ENCODE assay signal across 8 mouse cellular contexts in the genomic region with DNA sequence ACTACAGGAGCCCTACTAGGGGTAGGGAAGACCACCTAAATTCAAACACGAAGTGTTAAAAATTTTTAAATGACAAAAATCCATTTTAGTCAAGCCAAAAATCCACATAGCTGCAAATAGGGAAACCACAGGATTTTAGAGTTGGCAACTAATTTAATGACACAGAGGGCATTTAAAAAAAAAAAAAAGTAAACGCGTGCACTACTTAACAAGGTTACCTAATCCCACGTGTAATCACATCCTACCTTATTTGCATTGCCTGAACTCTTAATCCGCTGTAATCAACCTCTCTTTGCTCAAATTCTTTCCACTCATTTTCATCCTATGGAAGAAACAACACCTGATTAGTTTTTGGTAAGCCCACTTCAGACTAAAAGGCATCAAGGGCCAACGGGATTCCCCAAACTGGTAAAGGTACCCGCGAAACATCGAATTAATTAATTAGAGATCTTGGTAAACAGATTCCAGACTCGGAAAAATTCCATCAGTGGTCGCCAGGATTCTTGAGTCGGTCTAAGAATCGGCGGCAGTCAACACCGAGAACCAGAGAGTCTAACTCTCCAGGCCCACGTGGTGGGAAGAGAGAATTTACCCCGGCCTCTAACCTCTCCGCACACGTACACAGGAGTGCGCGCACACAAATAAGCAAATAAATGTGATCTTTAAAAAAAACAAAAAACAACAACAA. TPM values are rescaled to one million over a fixed set of nuclear protein-coding genes. Genes with fewer than 3 reads are reported as not detected.
DNase-seq lines count a peak whose midpoint lies in the region; ATAC-seq and TF ChIP-seq lines count a peak whose summit lies in the region.

No protein-coding gene starts in this region.

- H3ac ChIP-seq in myocyte (ENCODE audit: control insufficient read depth, insufficient read length): peak overlapping the region; percentile 97

- H3K4me2 ChIP-seq in limb, embryonic 13.5 days (replicated peaks): peak overlapping the region; percentile 76
- H3K4me2 ChIP-seq in myocyte (ENCODE audit: low read depth): peak overlapping the region; percentile 74

- DNase-seq in thymus, adult 2 months: peak; percentile 22
- DNase-seq in thymus, adult 18-20 months: no peak
- DNase-seq in cerebellum, postnatal 25 days: peak; percentile 16 to 21
- DNase-seq in heart, postnatal 4 days: peak; percentile 21
- no peak for DNase-seq in urinary bladder, adult 2 months (ENCODE audit: low spot score)

- peaks cover 7% of the 10 kb centered on the region for H3K4me1 ChIP-seq in thymus, adult 2 months (replicated peaks; ENCODE audit: control insufficient read depth, insufficient read depth, low read length)
- peaks cover 26% of the 10 kb centered on the region for H3K4me1 ChIP-seq in limb, embryonic 13.5 days

- H3K4me3 ChIP-seq in thymus, adult 2 months (ENCODE audit: control insufficient read depth, insufficient read depth, low read length): peak overlapping the region; percentile 75
- peak overlapping the region; percentile 91 for H3K4me3 ChIP-seq in limb, embryonic 13.5 days
- H3K4me3 ChIP-seq in myocyte: peak overlapping the region; percentile 72

- H3K27ac ChIP-seq in thymus, adult 2 months (ENCODE audit: control insufficient read depth, insufficient read depth, low read length): no peak overlapping the region
- peak overlapping the region; percentile 97 for H3K27ac ChIP-seq in limb, embryonic 13.5 days

- peaks cover 57% of the 10 kb centered on the region for H3K79me2 ChIP-seq in myocyte (ENCODE audit: control insufficient read depth, insufficient read depth)

- peak overlapping the region; percentile 97 for H3K9ac ChIP-seq in limb, embryonic 13.5 days

- TF ChIP-seq CTCF in thymus, adult 2 months (IDR thresholded peaks at IDR 0.05; ENCODE audit: borderline replicate concordance, control insufficient read depth, extremely low read depth, insufficient read depth, low read length, poor library complexity): no peak

- ATAC-seq in limb, embryonic 13.5 days (ENCODE audit: low FRiP score, low read depth): no peak
- ATAC-seq in megakaryocyte-erythroid progenitor cell, adult 5-6 weeks (replicated peaks; ENCODE audit: low FRiP score, low TSS enrichment, poor library complexity, severe bottlenecking): no peak

- no peak for TF ChIP-seq POLR2A in thymus, adult 2 months (IDR thresholded peaks at IDR 0.05; ENCODE audit: control insufficient read depth, extremely low read depth, insufficient read depth, low read length, poor library complexity)
- TF ChIP-seq POLR2A in myocyte (IDR thresholded peaks at IDR 0.05; ENCODE audit: insufficient read length, low read depth): no peak

- H3K36me3 ChIP-seq in thymus, adult 2 months (ENCODE audit: control insufficient read depth, insufficient read depth, low read length): peaks cover 23% of the 10 kb centered on the region
- peaks cover 36% of the 10 kb centered on the region for H3K36me3 ChIP-seq in limb, embryonic 13.5 days
- peaks cover 18% of the 10 kb centered on the region for H3K36me3 ChIP-seq in myocyte (ENCODE audit: control insufficient read depth, insufficient read depth)

- no peaks in the 10 kb centered on the region for H3K27me3 ChIP-seq in thymus, adult 2 months (ENCODE audit: control insufficient read depth, insufficient read depth, low read length)
- no peaks in the 10 kb centered on the region for H3K27me3 ChIP-seq in limb, embryonic 13.5 days
- H3K27me3 ChIP-seq in myocyte (ENCODE audit: control insufficient read depth, insufficient read depth, insufficient read length): no peaks in the 10 kb centered on the region

- no peaks in the 10 kb centered on the region for H3K9me3 ChIP-seq in limb, embryonic 13.5 days

- WGBS in thymus, adult 2 months: under 1% methylated on average over 21 of the region's 21 CpGs
- under 1% methylated on average over 21 of the region's 21 CpGs for WGBS in limb, embryonic 13.5 days

TF ChIP-seq in myocyte, 11 proteins besides CTCF, POLR2A, EP300 and RAD21:
- TF ChIP-seq SRF (IDR thresholded peaks at IDR 0.05; ENCODE audit: control insufficient read depth, insufficient read length, low read depth) (no peak), USF1 (IDR thresholded peaks at IDR 0.05; ENCODE audit: low read depth) (peak; percentile 15)

RNA-seq across cellular contexts. Expression of gene Cdv3, which starts 1.8 kb away (rescaled TPM):
- polyA plus RNA-seq in thymus, adult 2 months (2012; rRNA removed): 74.9 and 166 TPM in 2 replicates
- total RNA-seq in heart, postnatal 4 days (2021): 100 to 1,000 TPM; 143 to 145 TPM
- 121 and 122 TPM in 2 replicates for polyA plus RNA-seq in limb, embryonic 13.5 days (2015; fragmentation: Nextera tagmentation; extraction: Ambion mirVana)
- 92.9 TPM for polyA plus RNA-seq in myocyte (2012; fragmentation: generic; extraction: Trizol)
- 45.6 and 54.3 TPM in 2 replicates for polyA plus RNA-seq in urinary bladder, adult 2 months (2012; rRNA removed)
- 143 and 145 TPM in 2 replicates for total RNA-seq in megakaryocyte-erythroid progenitor cell, adult 5-6 weeks (2014; fragmentation: Nextera tagmentation)
- total RNA-seq in megakaryocyte-erythroid progenitor cell, adult 5-6 weeks (2017): 243 and 255 TPM in 2 replicates

RNA-seq across cellular contexts. Expression of gene Topbp1, which starts 58.9 kb away (rescaled TPM):
- polyA plus RNA-seq in thymus, adult 2 months (2012; rRNA removed): 41.5 and 52.1 TPM in 2 replicates
- 10 to 100 TPM; 58.6 to 65.2 TPM for total RNA-seq in heart, postnatal 4 days (2021)
- 70.8 and 73.2 TPM in 2 replicates for polyA plus RNA-seq in limb, embryonic 13.5 days (2015; fragmentation: Nextera tagmentation; extraction: Ambion mirVana)
- 8.4 TPM for polyA plus RNA-seq in myocyte (2012; fragmentation: generic; extraction: Trizol)
- polyA plus RNA-seq in urinary bladder, adult 2 months (2012; rRNA removed): 19.3 and 20.9 TPM in 2 replicates
- total RNA-seq in megakaryocyte-erythroid progenitor cell, adult 5-6 weeks (2014; fragmentation: Nextera tagmentation): 141 and 224 TPM in 2 replicates
- total RNA-seq in megakaryocyte-erythroid progenitor cell, adult 5-6 weeks (2017): 229 and 238 TPM in 2 replicates

RNA-seq across cellular contexts. Expression of gene 1300017J02Rik, which starts 59.0 kb away (rescaled TPM):
- polyA plus RNA-seq in thymus, adult 2 months (2012; rRNA removed): 1.7 and 1.9 TPM in 2 replicates
- under 1 TPM; 0.23 to 0.48 TPM for total RNA-seq in heart, postnatal 4 days (2021)
- 2.5 and 3.0 TPM in 2 replicates for polyA plus RNA-seq in limb, embryonic 13.5 days (2015; fragmentation: Nextera tagmentation; extraction: Ambion mirVana)
- 0.17 TPM for polyA plus RNA-seq in myocyte (2012; fragmentation: generic; extraction: Trizol)
- polyA plus RNA-seq in urinary bladder, adult 2 months (2012; rRNA removed): 0.80 and 1.3 TPM in 2 replicates
- total RNA-seq in megakaryocyte-erythroid progenitor cell, adult 5-6 weeks (2014; fragmentation: Nextera tagmentation): 7.2 and 14.6 TPM in 2 replicates
- total RNA-seq in megakaryocyte-erythroid progenitor cell, adult 5-6 weeks (2017): 4.2 and 14.7 TPM in 2 replicates

Comparison
In these comparisons a context has a peak if more than half of its experiments do, and no peak if none do; other contexts are left out.
1. DNase-seq: peak in thymus, adult 2 months (single experiment), cerebellum, postnatal 25 days (2 of 2) and heart, postnatal 4 days (single experiment); none in thymus, adult 18-20 months (0 of 2) and urinary bladder, adult 2 months (single experiment).
2. Peak in every context shown above with its lines, with median percentiles within 50 percentile points of each other: H3K4me3 ChIP-seq.